Mouse (Mus musculus) myocyte (in vitro differentiated cells): ENCODE results near the gene Prkcsh. TPM values are rescaled to one million over a fixed set of nuclear protein-coding genes. Genes with fewer than 3 reads are reported as not detected.

Experiments
- H3K27me3 ChIP-seq: one replicate; pipeline ENCODE4 v1.6.1; 2011; ENCODE audit not compliant: control insufficient read depth, insufficient read depth, insufficient read length
- H3K36me3 ChIP-seq: one replicate; pipeline ENCODE4 v1.6.1; 2011; ENCODE audit not compliant: control insufficient read depth, insufficient read depth
- H3K4me2 ChIP-seq: one replicate; pipeline ENCODE4 v1.6.1; 2011; ENCODE audit warnings: low read depth, control low read depth
- H3K4me3 ChIP-seq: one replicate; pipeline ENCODE4 v1.5.1; 2011; ENCODE audit warnings: mild to moderate bottlenecking, control low read depth, moderate library complexity
- H3K79me2 ChIP-seq: one replicate; pipeline ENCODE4 v1.6.1; 2011; ENCODE audit not compliant: control insufficient read depth, insufficient read depth
- H3ac ChIP-seq: one replicate; pipeline ENCODE4 v1.6.1; 2011; ENCODE audit not compliant: control insufficient read depth, insufficient read length
- CEBPB ChIP-seq: IDR thresholded peaks from 2 replicates; pipeline ENCODE4 v1.6.1; 2011; ENCODE audit warnings: mild to moderate bottlenecking, moderate library complexity; ENCODE audit not compliant: poor library complexity, insufficient read depth, severe bottlenecking
- E2F4 ChIP-seq: IDR thresholded peaks from one replicate; pipeline ENCODE4 v1.6.1; 2011; ENCODE audit warnings: mild to moderate bottlenecking, control low read depth, moderate library complexity; ENCODE audit not compliant: insufficient read depth
- MAX ChIP-seq: IDR thresholded peaks from one replicate; pipeline ENCODE4 v1.6.1; 2011; ENCODE audit warnings: low read depth, mild to moderate bottlenecking, control low read depth
- MYOD1 ChIP-seq, 3 experiments: IDR thresholded peaks; one replicate each; pipeline ENCODE4 v1.6.1; 2011; ENCODE audit warnings: control low read depth in 2 of 3, low read depth in 2 of 3, mild to moderate bottlenecking in 2 of 3, moderate library complexity in 1 of 3; ENCODE audit not compliant: insufficient read length in 2 of 3, control insufficient read depth in 1 of 3
- MYOG ChIP-seq, 3 experiments: IDR thresholded peaks; one replicate each; pipeline ENCODE4 v1.6.1; 2011; ENCODE audit warnings: control low read depth in 2 of 3, low read depth in 2 of 3, mild to moderate bottlenecking in 2 of 3; ENCODE audit not compliant: insufficient read length in 2 of 3, control insufficient read depth in 1 of 3, insufficient read depth in 1 of 3
- POLR2A ChIP-seq: IDR thresholded peaks from one replicate; pipeline ENCODE4 v1.6.1; 2011; ENCODE audit warnings: low read depth, mild to moderate bottlenecking, control low read depth, moderate library complexity; ENCODE audit not compliant: insufficient read length
- POLR2AphosphoS2 ChIP-seq: IDR thresholded peaks from one replicate; pipeline ENCODE4 v1.6.1; 2011; ENCODE audit warnings: low read depth, control low read depth; ENCODE audit not compliant: insufficient read length
- REST ChIP-seq: IDR thresholded peaks from one replicate; pipeline ENCODE4 v1.6.1; 2011; ENCODE audit warnings: mild to moderate bottlenecking, control low read depth, moderate library complexity; ENCODE audit not compliant: insufficient read depth, insufficient read length
- SRF ChIP-seq: IDR thresholded peaks from one replicate; pipeline ENCODE4 v1.6.1; 2011; ENCODE audit warnings: low read depth; ENCODE audit not compliant: control insufficient read depth, insufficient read length
- TCF12 ChIP-seq: IDR thresholded peaks from one replicate; pipeline ENCODE4 v1.6.1; 2011; ENCODE audit warnings: mild to moderate bottlenecking, control low read depth; ENCODE audit not compliant: poor library complexity, insufficient read depth, severe bottlenecking
- TCF3 ChIP-seq: IDR thresholded peaks from one replicate; pipeline ENCODE4 v1.6.1; 2011; ENCODE audit warnings: low read depth, control low read depth; ENCODE audit not compliant: insufficient read length
- USF1 ChIP-seq: IDR thresholded peaks from one replicate; pipeline ENCODE4 v1.6.1; 2011; ENCODE audit warnings: low read depth, mild to moderate bottlenecking, control low read depth, moderate library complexity
- polyA plus RNA-seq: library from polyadenylated mRNA; unstranded; fragments of >200 nt; fragmentation: generic; extraction: Trizol; gene quantifications from one replicate; pipeline ENCODE4 v1.2.1, GENCODE M21; 2012; ENCODE audit warnings: missing spikeins

Gene Prkcsh
- polyA plus RNA-seq, 1 experiment, result 127 TPM

GRCm38 (mm10) chr9:22050351-22050889 is 47.8 kb downstream of the Prkcsh start:
- Histone ChIP-seq H3K27me3 (peaks cover 44% of the 10 kb centered on the region), H3ac (no peak overlapping the region), H3K4me2 (no peak overlapping the region), H3K79me2 (no peaks in the 10 kb centered on the region), H3K36me3 (no peaks in the 10 kb centered on the region), H3K4me3 (no peak overlapping the region)
- TF ChIP-seq POLR2A (no peak), REST (peak; percentile 60)

GRCm38 (mm10) chr9:22051161-22051957 is 48.8 kb downstream of the Prkcsh start:
- TF ChIP-seq TCF3, result no peak
- TF ChIP-seq E2F4, result no peak
- TF ChIP-seq REST, result no peak
- Histone ChIP-seq H3K27me3 (peaks cover 44% of the 10 kb centered on the region), H3K36me3 (no peaks in the 10 kb centered on the region), H3ac (no peak overlapping the region), H3K79me2 (no peaks in the 10 kb centered on the region), H3K4me3 (no peak overlapping the region), H3K4me2 (no peak overlapping the region)

GRCm38 (mm10) chr9:22051958-22052254 is 49.3 kb downstream of the Prkcsh start, which contains the start of gene Elavl3:
Gene Elavl3, minus strand, starts transcription at chr9:22052023.
- Histone ChIP-seq H3K27me3 (peaks cover 42% of the 10 kb centered on the region), H3K4me3 (no peak within 1 kb of the TSS), H3ac (no peak within 1 kb of the TSS), H3K36me3 (no peaks in the 10 kb centered on the region), H3K4me2 (no peak within 1 kb of the TSS), H3K79me2 (no peaks in the 10 kb centered on the region)
- TF ChIP-seq MAX (no peak), TCF12 (no peak), CEBPB (no peak), E2F4 (no peak), MYOD1 (IDR thresholded peaks at IDR 0.05; ENCODE audit: control insufficient read depth in 1 of 3, insufficient read length in 2 of 3, low read depth in 2 of 3) (no peak), USF1 (no peak), TCF3 (no peak), POLR2A (no peak), REST (no peak), SRF (no peak), MYOG (IDR thresholded peaks at IDR 0.05; ENCODE audit: control insufficient read depth in 1 of 3, insufficient read depth in 1 of 3, insufficient read length in 2 of 3, low read depth in 2 of 3) (no peak), POLR2AphosphoS2 (no peak)

GRCm38 (mm10) chr9:22053657-22054056 is 51.1 kb downstream of the Prkcsh start:
- peaks cover 37% of the 10 kb centered on the region for H3K27me3 ChIP-seq
- H3ac ChIP-seq, result no peak overlapping the region
- TF ChIP-seq REST (peak; percentile 81), MYOG (IDR thresholded peaks at IDR 0.05; ENCODE audit: control insufficient read depth in 1 of 3, insufficient read depth in 1 of 3, insufficient read length in 2 of 3, low read depth in 2 of 3) (no peak)
- H3K4me3 ChIP-seq, result no peak overlapping the region
- H3K4me2 ChIP-seq, result no peak overlapping the region
- H3K79me2 ChIP-seq, result no peaks in the 10 kb centered on the region
- H3K36me3 ChIP-seq, result no peaks in the 10 kb centered on the region

- H3K36me3 ChIP-seq, result no peaks in the 10 kb centered on the region
- peaks cover 28% of the 10 kb centered on the region for H3K27me3 ChIP-seq
- no peak overlapping the region for H3K4me2 ChIP-seq
- H3K79me2 ChIP-seq, result no peaks in the 10 kb centered on the region
- H3K4me3 ChIP-seq, result no peak overlapping the region
- H3ac ChIP-seq, result no peak overlapping the region
- TF ChIP-seq TCF3 (no peak), POLR2AphosphoS2 (peak; percentile 34)
These were observed 51.9 kb downstream of the Prkcsh start for GRCm38 (mm10) chr9:22054411-22055076.

- H3K27me3 ChIP-seq, result peaks cover 17% of the 10 kb centered on the region
- TF ChIP-seq POLR2A, result peak; percentile 7
- TF ChIP-seq TCF3, result no peak
These were observed 53.1 kb downstream of the Prkcsh start for GRCm38 (mm10) chr9:22055713-22056112.

More at GRCm38 (mm10) chr9:22055713-22056112, 53.1 kb downstream of the Prkcsh start:
- Histone ChIP-seq H3ac (no peak overlapping the region), H3K79me2 (no peaks in the 10 kb centered on the region), H3K4me2 (no peak overlapping the region), H3K4me3 (no peak overlapping the region), H3K36me3 (no peaks in the 10 kb centered on the region)
